Mouse (Mus musculus) adrenal gland, postnatal 25 days (tissue): ENCODE data around the gene Hist2h2bb. TPM values are rescaled to one million over a fixed set of nuclear protein-coding genes. Genes with fewer than 3 reads are reported as not detected.

Experiments used
- DNase-seq: peaks from one replicate; pipeline ENCODE4 v3.0.0; 2021; ENCODE audit warnings: mixed read lengths
- microRNA-seq, 2 experiments: library from miRNA; unstranded; fragments of <30 nt; microRNA quantifications; one replicate each; pipeline ENCODE4 v1.2.0; 2021
- total RNA-seq: library from RNA; stranded (reverse); gene quantifications from 2 replicates; pipeline ENCODE4 v1.2.3, GENCODE M21; 2021

Gene Hist2h2bb
- total RNA-seq, 1 experiment from 2014 or later = 170 TPM

DNA sequence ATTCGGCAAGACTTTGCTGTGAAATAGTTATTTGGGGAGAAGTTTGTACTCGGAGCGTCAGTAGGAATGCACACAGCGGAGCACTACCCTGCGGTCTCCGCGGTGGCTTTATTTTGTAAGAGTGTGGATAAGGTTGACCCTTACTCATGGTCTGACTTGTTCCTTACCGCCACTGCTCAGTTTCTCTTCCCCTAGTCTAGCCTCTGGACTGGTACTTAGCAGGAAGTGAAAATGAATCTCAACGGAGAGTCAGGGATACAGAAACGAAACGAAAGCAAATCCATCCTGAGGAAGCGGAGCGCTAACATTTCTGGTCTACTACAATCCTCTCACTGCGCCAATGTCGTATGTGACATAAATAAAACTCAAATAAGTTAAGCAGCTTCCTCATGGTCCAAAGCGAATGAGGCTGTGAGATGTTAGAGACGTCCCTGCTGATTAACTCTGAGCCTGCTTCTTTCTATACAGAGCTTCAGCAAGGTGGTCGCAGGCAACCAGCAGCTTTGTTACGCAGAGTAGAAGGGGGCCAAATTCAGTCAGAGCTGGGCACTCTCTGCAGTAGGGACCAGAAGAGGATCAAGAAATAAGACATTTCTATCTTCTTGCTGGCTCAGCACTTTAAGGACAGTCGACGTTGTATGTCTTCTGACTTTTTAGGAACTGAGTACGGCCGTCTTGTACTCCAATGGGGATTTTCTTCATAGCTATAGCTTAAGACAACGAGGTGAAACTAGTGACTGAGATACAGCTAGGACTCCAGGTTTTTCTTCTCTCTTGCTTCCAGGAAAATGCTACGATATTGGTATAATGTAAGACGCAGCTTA, 31.4 kb downstream of the Hist2h2bb start:
- DNase-seq = no peak

DNA sequence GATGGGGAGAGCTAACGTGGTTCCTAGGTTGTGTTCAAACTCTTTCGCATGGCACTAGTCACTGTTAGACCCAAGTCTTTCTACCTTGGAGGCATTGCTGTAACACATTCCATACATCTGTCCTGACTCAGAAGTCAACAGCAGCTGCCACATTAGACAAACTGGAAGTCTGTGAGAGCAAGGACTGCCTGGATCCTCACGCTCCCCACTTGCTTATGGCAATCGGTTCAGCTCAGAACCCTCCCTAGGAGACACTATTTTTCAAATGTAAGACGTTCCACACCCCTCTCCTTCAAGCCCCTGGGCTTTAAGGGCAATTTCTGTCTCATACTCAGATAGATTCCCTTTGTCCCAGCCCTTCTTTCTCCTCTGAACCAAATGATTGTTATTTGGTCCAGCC, 32.5 kb downstream of the Hist2h2bb start:
- DNase-seq = no peak

DNA sequence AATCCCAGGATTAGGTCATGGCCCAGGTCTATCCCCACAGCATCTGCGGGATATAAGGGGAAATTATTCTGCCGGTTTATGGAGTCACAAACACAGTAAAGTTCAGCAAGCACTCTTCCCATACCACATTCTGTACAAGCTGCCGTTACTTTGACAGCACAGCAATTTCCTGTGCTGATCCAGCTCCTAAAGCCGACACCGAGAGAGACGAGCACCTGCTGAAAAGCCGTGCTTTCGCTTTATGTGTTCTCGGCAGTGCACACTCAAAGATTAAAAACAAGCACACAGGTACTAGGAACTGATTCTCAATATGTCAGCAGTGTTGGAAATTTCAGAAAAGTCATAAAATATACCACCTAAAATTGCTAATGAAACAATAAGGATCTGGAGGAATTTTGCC, 37.0 kb downstream of the Hist2h2bb start:
- no peak for DNase-seq

DNA sequence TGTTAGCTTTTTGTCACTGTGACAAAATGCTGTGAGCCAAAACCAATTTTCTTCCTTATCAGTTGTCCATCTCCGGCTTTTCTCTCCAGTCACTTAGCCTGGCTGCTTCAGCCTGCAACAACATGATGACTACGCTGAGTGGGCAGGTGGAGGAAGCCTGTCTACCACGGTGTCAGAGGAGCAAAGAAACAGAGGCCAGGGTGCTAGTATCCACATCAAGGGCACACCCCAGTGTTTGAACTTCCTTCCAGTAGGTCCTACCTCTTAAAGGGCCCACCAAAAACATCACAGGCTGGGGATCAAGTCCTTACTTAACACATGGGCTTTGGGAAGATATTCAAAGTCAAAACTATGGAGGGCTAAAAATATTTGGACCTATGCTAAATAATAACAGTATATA, 39.9 kb downstream of the Hist2h2bb start:
- no peak for DNase-seq

DNA sequence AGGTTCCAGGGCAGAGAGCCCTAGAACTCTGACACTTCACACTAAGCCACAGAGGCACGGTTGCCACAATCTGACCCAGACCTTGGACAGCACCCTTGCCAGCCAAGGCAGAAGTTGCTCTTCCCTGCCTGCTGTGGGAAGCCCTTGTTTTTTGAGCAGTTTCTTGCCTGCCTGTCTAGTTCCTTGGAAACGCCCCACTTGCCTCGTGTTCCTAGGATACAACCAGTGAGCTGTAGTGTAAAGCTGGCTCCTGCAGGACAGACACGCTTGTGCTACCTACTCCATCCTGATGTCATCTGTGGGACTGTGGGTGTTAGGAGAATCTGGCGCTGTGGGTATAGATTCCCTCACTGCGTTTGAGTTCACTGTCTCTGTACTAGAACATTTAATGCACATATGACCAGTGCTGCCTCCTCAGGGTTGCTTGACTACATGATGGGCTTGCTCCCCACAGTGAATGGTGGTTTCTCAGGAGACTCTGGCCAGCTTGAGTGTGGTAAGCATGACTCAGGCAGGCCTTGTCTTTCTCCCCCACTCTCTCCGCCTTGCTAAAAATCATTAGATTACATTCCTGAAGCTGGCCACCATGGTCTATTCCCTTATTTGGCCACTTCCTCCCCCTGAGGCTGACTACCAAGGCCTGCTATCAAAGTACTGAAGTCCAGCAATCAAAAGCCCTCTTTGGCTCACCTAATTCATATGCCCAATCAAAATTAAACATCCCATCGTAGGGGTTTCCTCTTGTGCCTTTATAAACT, 43.0 kb downstream of the Hist2h2bb start:
- DNase-seq = no peak

Small RNA genes within 50 kb of the gene (microRNA-seq; reads per million reads assigned to microRNA genes)
- gene Gm44492 (0 to 0.34 reads per million in 2 experiments), gene Gm47311 (0 reads per million in 2 experiments), gene Gm47313 (0 reads per million in 2 experiments)

Other genes starting within 250 kb of the Hist2h2bb start
- gene Vps45, start 211.3 kb upstream of the Hist2h2bb start, total RNA-seq = 39.0 and 41.2 TPM in 2 replicates
- 25.8 and 40.5 TPM in 2 replicates for gene Otud7b, start 165.2 kb upstream of the Hist2h2bb start, total RNA-seq
- gene Mtmr11, start 107.7 kb upstream of the Hist2h2bb start, total RNA-seq = 16.3 and 27.0 TPM in 2 replicates
- gene Sf3b4, start 97.4 kb upstream of the Hist2h2bb start, total RNA-seq = 55.3 and 58.9 TPM in 2 replicates
- gene Sv2a, start 88.6 kb upstream of the Hist2h2bb start, total RNA-seq = 7.3 and 11.8 TPM in 2 replicates
- 39.3 and 42.4 TPM in 2 replicates for gene Bola1, start 50.0 kb upstream of the Hist2h2bb start, total RNA-seq
- 7.7 and 10.9 TPM in 2 replicates for gene Hist2h2ab, start 49.9 kb upstream of the Hist2h2bb start, total RNA-seq
- gene Hist2h2ac, start 48.9 kb upstream of the Hist2h2bb start, total RNA-seq = 62.8 and 86.8 TPM in 2 replicates
- 19.4 and 21.7 TPM in 2 replicates for gene Hist2h2be, start 48.6 kb upstream of the Hist2h2bb start, total RNA-seq
- 37.2 and 60.7 TPM in 2 replicates for gene Hist2h3c2, start 30.6 kb upstream of the Hist2h2bb start, total RNA-seq
- gene Hist2h2aa2, start 29.5 kb upstream of the Hist2h2bb start, total RNA-seq = 555 and 742 TPM in 2 replicates
- 17.4 TPM in 1 of 2 replicates, not detected in the other for gene Hist2h2aa1, start 24.3 kb upstream of the Hist2h2bb start, total RNA-seq
- 1.9 TPM in 1 of 2 replicates, not detected in the other for gene Hist2h3c1, start 23.1 kb upstream of the Hist2h2bb start, total RNA-seq
- gene Hist2h4, start 6.4 kb upstream of the Hist2h2bb start, total RNA-seq = 30.2 and 32.3 TPM in 2 replicates
- 114 and 165 TPM in 2 replicates for gene Hist2h3b, start 1.1 kb upstream of the Hist2h2bb start, total RNA-seq
- gene Fcgr1, start 24.2 kb downstream of the Hist2h2bb start, total RNA-seq = 1.0 and 1.4 TPM in 2 replicates
- gene BC107364, start 182.6 kb downstream of the Hist2h2bb start, total RNA-seq = not detected in 2 replicates